In genomic region chr4:132649271-132649999, GRCm38 (mm10) we compare ENCODE assay signal across 15 mouse cellular contexts. TPM values are rescaled to one million over a fixed set of nuclear protein-coding genes. Genes with fewer than 3 reads are reported as not detected.
DNase-seq lines count a peak whose midpoint lies in the region; ATAC-seq and TF ChIP-seq lines count a peak whose summit lies in the region.
"Had no signal": no experiment of that assay in that cellular context is flagged by ENCODE, and none has a peak within 500 bp of the region (broad histone marks: within the 10 kb centered on the region; RNA-seq: fewer than 3 reads in every experiment).

No protein-coding gene starts in this region.

- DNase-seq in gastrocnemius, adult 2 months, result no peak
- DNase-seq in gastrocnemius, postnatal 10 days, result no peak
- no peak for DNase-seq in hindbrain, embryonic 14.5 days (ENCODE audit: low spot score)
- DNase-seq in ovary, postnatal 36 days (ENCODE audit: low spot score), result peak; percentile 22
- no peak for DNase-seq in ovary, postnatal 14 days (ENCODE audit: low spot score)
- DNase-seq in thymus, postnatal 10 days (ENCODE audit: low spot score in 2 of 2), result no peak
- DNase-seq: cerebellum, adult 11-12 months; lung, adult 18-20 months; right cerebral cortex, postnatal 4 days; thymus, postnatal 14 days had no signal

- intact Hi-C loops in gastrocnemius, adult 2 months (cut with DNase I), result no loop called here

- H3K4me3 ChIP-seq in gastrocnemius, adult 2 months, result no peak overlapping the region
- no peak overlapping the region for H3K4me3 ChIP-seq in hindbrain, embryonic 14.5 days (replicated peaks; ENCODE audit: low read length)
- no peak overlapping the region for H3K4me3 ChIP-seq in hindbrain, embryonic 12.5 days
- H3K4me3 ChIP-seq in forebrain, embryonic 12.5 days (replicated peaks), result no peak overlapping the region
- H3K4me3 ChIP-seq: limb, embryonic 15.5 days had no signal

- H3K27ac ChIP-seq in gastrocnemius, adult 2 months, result peak overlapping the region; percentile 6; the same call in 1 of the 2 replicates
- H3K27ac ChIP-seq in hindbrain, embryonic 14.5 days, result peak overlapping the region; percentile 56; the same call in 1 of the 2 replicates
- H3K27ac ChIP-seq in hindbrain, embryonic 12.5 days, result no peak overlapping the region
- H3K27ac ChIP-seq in forebrain, embryonic 12.5 days, result no peak overlapping the region
- H3K27ac ChIP-seq: limb, embryonic 15.5 days had no signal

- H3K9me3 ChIP-seq in hindbrain, embryonic 14.5 days (ENCODE audit: control insufficient read depth, low read length), result no peaks in the 10 kb centered on the region
- no peaks in the 10 kb centered on the region for H3K9me3 ChIP-seq in hindbrain, embryonic 12.5 days (replicated peaks)
- no peaks in the 10 kb centered on the region for H3K9me3 ChIP-seq in forebrain, embryonic 12.5 days
- H3K9me3 ChIP-seq: G1E; limb, embryonic 15.5 days had no signal

- peak overlapping the region; percentile 4; the same call in 1 of the 2 replicates for H3K9ac ChIP-seq in hindbrain, embryonic 14.5 days
- H3K9ac ChIP-seq in hindbrain, embryonic 12.5 days, result no peak overlapping the region
- H3K9ac ChIP-seq in forebrain, embryonic 12.5 days, result no peak overlapping the region
- H3K9ac ChIP-seq: limb, embryonic 15.5 days had no signal

- no peak for ATAC-seq in hindbrain, embryonic 14.5 days (ENCODE audit: low FRiP score)
- ATAC-seq in hindbrain, embryonic 12.5 days (ENCODE audit: low FRiP score), result no peak
- no peak for ATAC-seq in forebrain, embryonic 12.5 days (ENCODE audit: low FRiP score)
- ATAC-seq: activated CD4-positive, CD25-positive, alpha-beta regulatory T cell, adult 4 months had no signal

- TF ChIP-seq CTCF in gastrocnemius, adult 2 months (IDR thresholded peaks at IDR 0.05), result no peak

- H3K27me3 ChIP-seq in hindbrain, embryonic 14.5 days (ENCODE audit: control insufficient read depth, insufficient read depth, low read length), result no peaks in the 10 kb centered on the region
- no peaks in the 10 kb centered on the region for H3K27me3 ChIP-seq in hindbrain, embryonic 12.5 days
- H3K27me3 ChIP-seq in forebrain, embryonic 12.5 days, result no peaks in the 10 kb centered on the region
- H3K27me3 ChIP-seq: limb, embryonic 15.5 days had no signal

- H3K36me3 ChIP-seq in hindbrain, embryonic 14.5 days (replicated peaks; ENCODE audit: control insufficient read depth, insufficient read depth), result 0 out of 2 replicates have a peak, but pooled peaks cover 3% of the 10 kb centered on the region
- no peaks in the 10 kb centered on the region for H3K36me3 ChIP-seq in hindbrain, embryonic 12.5 days
- no peaks in the 10 kb centered on the region for H3K36me3 ChIP-seq in forebrain, embryonic 12.5 days (replicated peaks)

- H3K4me2 ChIP-seq in hindbrain, embryonic 14.5 days (replicated peaks), result no peak overlapping the region
- no peak overlapping the region for H3K4me2 ChIP-seq in hindbrain, embryonic 12.5 days (replicated peaks)
- no peak overlapping the region for H3K4me2 ChIP-seq in forebrain, embryonic 12.5 days
- H3K4me2 ChIP-seq: limb, embryonic 15.5 days had no signal

- 59% methylated on average over 6 of the region's 6 CpGs for WGBS in hindbrain, embryonic 14.5 days
- WGBS in hindbrain, embryonic 12.5 days, result 71% methylated on average over 6 of the region's 6 CpGs
- WGBS in forebrain, embryonic 12.5 days, result 72% methylated on average over 6 of the region's 6 CpGs

- 0 out of 2 replicates have a peak, but pooled peaks cover 7% of the 10 kb centered on the region for H3K4me1 ChIP-seq in hindbrain, embryonic 14.5 days (replicated peaks; ENCODE audit: control insufficient read depth, insufficient read depth, low read length)
- H3K4me1 ChIP-seq in hindbrain, embryonic 12.5 days, result no peaks in the 10 kb centered on the region
- no peaks in the 10 kb centered on the region for H3K4me1 ChIP-seq in forebrain, embryonic 12.5 days

RNA-seq across cellular contexts. Expression of gene Eya3, which starts 10.6 kb away (rescaled TPM):
- 10 to 100 TPM; 11.2 to 15.5 TPM for total RNA-seq in gastrocnemius, adult 2 months (2021)
- 10 to 100 TPM; 13.5 to 16.8 TPM for total RNA-seq in gastrocnemius, postnatal 10 days (2021)
- 10.5 and 11.4 TPM in 2 replicates for polyA plus RNA-seq in hindbrain, embryonic 14.5 days (2014; fragmentation: Nextera tagmentation; extraction: Ambion mirVana)
- polyA plus RNA-seq in hindbrain, embryonic 12.5 days (2016; fragmentation: Nextera tagmentation; extraction: Ambion mirVana), result 25.1 and 29.0 TPM in 2 replicates
- 25.5 and 28.4 TPM in 2 replicates for polyA plus RNA-seq in forebrain, embryonic 12.5 days (2016; fragmentation: Nextera tagmentation; extraction: Ambion mirVana)

Comparison
In these comparisons a context has a peak if more than half of its experiments do, and no peak if none do; other contexts are left out.
1. H3K27ac ChIP-seq: peak in gastrocnemius, adult 2 months (single experiment) and hindbrain, embryonic 14.5 days (single experiment); none in hindbrain, embryonic 12.5 days (single experiment) and forebrain, embryonic 12.5 days (single experiment).